Mouse (Mus musculus): Measurements from ENCODE around the gene Pex10. TPM values are rescaled to one million over a fixed set of nuclear protein-coding genes. Genes with fewer than 3 reads are reported as not detected.
A peak's percentile ranks its signal among the peaks of the same experiment; 100 is the strongest.

Pex10 gene
- polyA plus RNA-seq, 1 experiment from 2014 or later: 18.0 TPM

- H3K4me1 ChIP-seq: peaks cover 24% of the 10 kb centered on the region
- no peaks in the 10 kb centered on the region for H3K9me3 ChIP-seq (replicated peaks)
- ATAC-seq (ENCODE audit: low FRiP score): peak; percentile 15; the same call in 1 of the 2 replicates
- peak overlapping the region; percentile 95 for H3K9ac ChIP-seq
- no peaks in the 10 kb centered on the region for H3K27me3 ChIP-seq
- H3K4me2 ChIP-seq (replicated peaks): peak overlapping the region; percentile 93
- peak overlapping the region; percentile 98 for H3K4me3 ChIP-seq
- H3K36me3 ChIP-seq: peaks cover 39% of the 10 kb centered on the region
- WGBS: 9% methylated on average over 31 of the region's 35 CpGs
- H3K27ac ChIP-seq: peak overlapping the region; percentile 94
These were observed 18.6 kb downstream of the Pex10 start for GRCm38 (mm10) chr4:155085206-155086107.

GRCm38 (mm10) chr4:155086108-155087024 lies 19.6 kb downstream of the Pex10 start, which contains the start of the genes Rer1 and Morn1:
TSS of gene Rer1 (minus strand) at chr4:155086382.
TSS of gene Morn1 (plus strand) at chr4:155086577.
- WGBS: under 1% methylated on average over 83 of the region's 85 CpGs
- peak; percentile 97 for ATAC-seq (ENCODE audit: low FRiP score)
- Histone ChIP-seq H3K36me3 (peaks cover 37% of the 10 kb centered on the region), H3K9ac (peak within 1 kb of the TSS; percentile 95), H3K9me3 (replicated peaks) (no peaks in the 10 kb centered on the region), H3K4me3 (peak within 1 kb of the TSS; percentile 98), H3K27ac (peak within 1 kb of the TSS; percentile 94), H3K4me2 (replicated peaks) (peak within 1 kb of the TSS; percentile 93), H3K27me3 (no peaks in the 10 kb centered on the region), H3K4me1 (peaks cover 24% of the 10 kb centered on the region)

GRCm38 (mm10) chr4:155089241-155089640 lies 22.4 kb downstream of the Pex10 start:
- Histone ChIP-seq H3K36me3 (peaks cover 25% of the 10 kb centered on the region), H3K27me3 (no peaks in the 10 kb centered on the region), H3K9me3 (replicated peaks) (no peaks in the 10 kb centered on the region), H3K4me2 (replicated peaks) (no peak overlapping the region), H3K4me3 (no peak overlapping the region), H3K9ac (no peak overlapping the region), H3K27ac (no peak overlapping the region), H3K4me1 (peaks cover 20% of the 10 kb centered on the region)
- 86% methylated on average over 5 of the region's 5 CpGs for WGBS
- ATAC-seq (ENCODE audit: low FRiP score): no peak

- H3K4me1 ChIP-seq: peaks cover 12% of the 10 kb centered on the region
These were observed 23.3 kb downstream of the Pex10 start for GRCm38 (mm10) chr4:155090147-155090546.

GRCm38 (mm10) chr4:155090688-155091449 lies 24.1 kb downstream of the Pex10 start:
- no peak overlapping the region for H3K4me2 ChIP-seq (replicated peaks)
- H3K9ac ChIP-seq: 0 out of 2 replicates have a peak overlapping the region, but pooled peaks have one; percentile 18
- H3K27me3 ChIP-seq: no peaks in the 10 kb centered on the region
- H3K4me3 ChIP-seq: no peak overlapping the region
- 92% methylated on average over 13 of the region's 13 CpGs for WGBS
- no peak overlapping the region for H3K27ac ChIP-seq
- H3K9me3 ChIP-seq (replicated peaks): no peaks in the 10 kb centered on the region
- peaks cover 25% of the 10 kb centered on the region for H3K36me3 ChIP-seq
- ATAC-seq (ENCODE audit: low FRiP score): no peak
- peaks cover 12% of the 10 kb centered on the region for H3K4me1 ChIP-seq

More at GRCm38 (mm10) chr4:155090147-155090546, 23.3 kb downstream of the Pex10 start:
- Histone ChIP-seq H3K9ac (no peak overlapping the region), H3K9me3 (replicated peaks) (no peaks in the 10 kb centered on the region), H3K27ac (no peak overlapping the region), H3K4me2 (replicated peaks) (no peak overlapping the region), H3K27me3 (no peaks in the 10 kb centered on the region), H3K36me3 (peaks cover 25% of the 10 kb centered on the region), H3K4me3 (no peak overlapping the region)
- 96% methylated on average over 4 of the region's 4 CpGs for WGBS
- ATAC-seq (ENCODE audit: low FRiP score): no peak

GRCm38 (mm10) chr4:155092718-155093430 lies 26.1 kb downstream of the Pex10 start:
- Histone ChIP-seq H3K27me3 (no peaks in the 10 kb centered on the region), H3K9ac (no peak overlapping the region), H3K4me3 (no peak overlapping the region), H3K4me2 (replicated peaks) (no peak overlapping the region), H3K4me1 (peaks cover 3% of the 10 kb centered on the region; the same call in 1 of the 2 replicates), H3K9me3 (replicated peaks) (no peaks in the 10 kb centered on the region), H3K27ac (no peak overlapping the region), H3K36me3 (peaks cover 25% of the 10 kb centered on the region)
- 93% methylated on average over 19 of the region's 19 CpGs for WGBS
- no peak for ATAC-seq (ENCODE audit: low FRiP score)

GRCm38 (mm10) chr4:155093431-155094149 lies 26.8 kb downstream of the Pex10 start:
- no peak overlapping the region for H3K9ac ChIP-seq
- WGBS: 83% methylated on average over 7 of the region's 7 CpGs

GRCm38 (mm10) chr4:155094565-155094964 lies 27.7 kb downstream of the Pex10 start:
- peak; percentile 65 for ATAC-seq (ENCODE audit: low FRiP score)
- H3K36me3 ChIP-seq: peaks cover 15% of the 10 kb centered on the region
- H3K27ac ChIP-seq: no peak overlapping the region
- peaks cover 3% of the 10 kb centered on the region; the same call in 1 of the 2 replicates for H3K4me1 ChIP-seq
- H3K4me3 ChIP-seq: no peak overlapping the region
- H3K4me2 ChIP-seq (replicated peaks): no peak overlapping the region
- H3K9me3 ChIP-seq (replicated peaks): no peaks in the 10 kb centered on the region
- WGBS: 76% methylated on average over 3 of the region's 3 CpGs
- no peak overlapping the region for H3K9ac ChIP-seq
- H3K27me3 ChIP-seq: no peaks in the 10 kb centered on the region

More at GRCm38 (mm10) chr4:155093431-155094149, 26.8 kb downstream of the Pex10 start:
- Histone ChIP-seq H3K27me3 (no peaks in the 10 kb centered on the region), H3K27ac (no peak overlapping the region), H3K4me3 (no peak overlapping the region), H3K9me3 (replicated peaks) (no peaks in the 10 kb centered on the region), H3K36me3 (peaks cover 25% of the 10 kb centered on the region), H3K4me1 (peaks cover 3% of the 10 kb centered on the region; the same call in 1 of the 2 replicates), H3K4me2 (replicated peaks) (no peak overlapping the region)
- no peak for ATAC-seq (ENCODE audit: low FRiP score)

- H3K9ac ChIP-seq: no peak overlapping the region
- no peak overlapping the region for H3K4me3 ChIP-seq
- no peak overlapping the region for H3K4me2 ChIP-seq (replicated peaks)
- no peak overlapping the region for H3K27ac ChIP-seq
- WGBS: 30% methylated on average over 8 of the region's 8 CpGs
- no peaks in the 10 kb centered on the region for H3K9me3 ChIP-seq (replicated peaks)
- H3K27me3 ChIP-seq: no peaks in the 10 kb centered on the region
- peak; percentile 63 for ATAC-seq (ENCODE audit: low FRiP score)
- H3K4me1 ChIP-seq: peaks cover 3% of the 10 kb centered on the region; the same call in 1 of the 2 replicates
- H3K36me3 ChIP-seq: peaks cover 10% of the 10 kb centered on the region; the same call in 1 of the 2 replicates
These were observed 28.6 kb downstream of the Pex10 start for GRCm38 (mm10) chr4:155095238-155095900.

- ATAC-seq (ENCODE audit: low FRiP score): no peak
- Histone ChIP-seq H3K27me3 (no peaks in the 10 kb centered on the region), H3K4me1 (peaks cover 3% of the 10 kb centered on the region; the same call in 1 of the 2 replicates), H3K9me3 (replicated peaks) (no peaks in the 10 kb centered on the region), H3K36me3 (peaks cover 7% of the 10 kb centered on the region; the same call in 1 of the 2 replicates), H3K4me2 (replicated peaks) (no peak overlapping the region), H3K4me3 (no peak overlapping the region), H3K9ac (no peak overlapping the region), H3K27ac (no peak overlapping the region; the same call in 1 of the 2 replicates)
- WGBS: 88% methylated on average over 8 of the region's 8 CpGs
These were observed 29.2 kb downstream of the Pex10 start for GRCm38 (mm10) chr4:155095967-155096366.

All from hindbrain, embryonic 12.5 days (tissue).